Mouse (Mus musculus) heart, embryonic 11.5 days (tissue): ENCODE measurements around the gene Pnma3. TPM values are rescaled to one million over a fixed set of nuclear protein-coding genes. Genes with fewer than 3 reads are reported as not detected.

ENCODE experiments used
- ATAC-seq: fragments of 200-750 bp; cut with Nextera tagmentation; replicated peaks from 2 replicates; pipeline ENCODE4 v1.8.0; 2017; ENCODE audit warnings: moderate library complexity; ENCODE audit not compliant: insufficient number of reproducible peaks, low FRiP score, low TSS enrichment
- H3K27ac ChIP-seq: fragments of 300-500 bp; sonication (generic); 2 replicates; pipeline ENCODE4 v1.5.1; 2014; ENCODE audit warnings: mild to moderate bottlenecking, low read depth, low read length
- H3K27me3 ChIP-seq: fragments of 300-500 bp; sonication (generic); 2 replicates; pipeline ENCODE4 v1.6.1; 2014; ENCODE audit warnings: mild to moderate bottlenecking, low read length, mixed read lengths; ENCODE audit not compliant: control insufficient read depth, insufficient read depth
- H3K36me3 ChIP-seq: fragments of 300-500 bp; sonication (generic); 2 replicates; pipeline ENCODE4 v1.6.1; 2014; ENCODE audit warnings: mild to moderate bottlenecking, low read length, moderate library complexity, mixed read lengths; ENCODE audit not compliant: control insufficient read depth, insufficient read depth
- H3K4me1 ChIP-seq: fragments of 300-500 bp; sonication (generic); 2 replicates; pipeline ENCODE4 v1.6.1; 2014; ENCODE audit warnings: low read length; ENCODE audit not compliant: control insufficient read depth, insufficient read depth
- H3K4me2 ChIP-seq: fragments of 300-500 bp; sonication (generic); 2 replicates; pipeline ENCODE4 v1.6.1; 2014; ENCODE audit warnings: mild to moderate bottlenecking, moderate library complexity
- H3K4me3 ChIP-seq: fragments of 300-500 bp; sonication (generic); 2 replicates; pipeline ENCODE4 v1.5.1; 2014; ENCODE audit warnings: low read depth, low read length
- H3K9ac ChIP-seq: fragments of 300-500 bp; sonication (generic); 2 replicates; pipeline ENCODE4 v1.6.1; 2014; ENCODE audit warnings: mild to moderate bottlenecking, low read depth, low read length, moderate library complexity
- H3K9me3 ChIP-seq: fragments of 300-500 bp; sonication (generic); replicated peaks from 2 replicates; pipeline ENCODE4 v1.6.1; 2016; ENCODE audit warnings: low read length; ENCODE audit not compliant: control insufficient read depth
- WGBS: fragments of 180-500 bp; shearing (Covaris S2); extraction: QIAGEN DNeasy Blood & Tissue Kit; methylation state at CpG from one replicate; pipeline ENCODE4 v1.1.7; 2014; ENCODE audit not compliant: insufficient replicate concordance; 5-methylcytosine and 5-hydroxymethylcytosine counted together
- polyA plus RNA-seq: library from polyadenylated mRNA; unstranded; fragments of >200 nt; fragmentation: Nextera tagmentation; extraction: Ambion mirVana; gene quantifications from 2 replicates; pipeline ENCODE4 v1.2.1, GENCODE M21; 2014

Gene Pnma3
- 0.08 TPM in 1 of 2 replicates, not detected in the other for polyA plus RNA-seq

DNA sequence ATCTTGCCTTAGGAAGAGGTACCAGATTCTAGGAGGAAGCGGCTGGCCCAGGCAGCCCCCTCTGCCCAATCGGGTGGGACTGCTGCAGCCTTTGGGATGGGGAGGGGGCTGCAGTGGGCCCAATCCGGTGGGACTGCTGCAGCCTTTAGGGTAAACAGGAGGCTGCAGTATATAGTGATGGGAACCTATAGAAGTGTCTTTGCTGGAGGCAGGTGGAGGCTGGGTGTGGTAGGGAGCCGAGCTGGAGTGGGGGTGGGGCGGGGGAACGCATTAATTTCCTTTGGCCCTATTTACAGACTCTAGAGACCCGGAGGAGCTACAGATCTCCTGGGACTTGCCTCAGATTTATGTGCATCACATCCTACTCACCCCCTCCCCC lies at the start of gene Pnma3:
TSS of gene Pnma3 (plus strand) at position 373 of the 379 bp plus-strand sequence.
- no peak within 1 kb of the TSS for H3K9ac ChIP-seq
- no peaks in the 10 kb centered on the region for H3K9me3 ChIP-seq
- H3K4me1 ChIP-seq: 0 out of 2 replicates have a peak, but pooled peaks cover 2% of the 10 kb centered on the region
- no peak for ATAC-seq
- peak within 1 kb of the TSS; percentile 16; the same call in 1 of the 2 replicates for H3K4me3 ChIP-seq
- H3K27me3 ChIP-seq: peaks cover 7% of the 10 kb centered on the region; the same call in 1 of the 2 replicates
- peak within 1 kb of the TSS; percentile 56 for H3K4me2 ChIP-seq
- H3K36me3 ChIP-seq: no peaks in the 10 kb centered on the region
- WGBS: 39% methylated on average over 7 of the region's 7 CpGs
- no peak within 1 kb of the TSS for H3K27ac ChIP-seq

GRCm38 (mm10) chrX:73037003-73037402 lies 27.6 kb upstream of the Pnma3 start, which contains the start of gene Pnma5:
Gene Pnma5 (minus strand): TSS chrX:73037103.
- no peak for ATAC-seq
- Histone ChIP-seq H3K9ac (no peak within 1 kb of the TSS), H3K27me3 (no peaks in the 10 kb centered on the region), H3K27ac (no peak within 1 kb of the TSS), H3K4me1 (no peaks in the 10 kb centered on the region), H3K36me3 (no peaks in the 10 kb centered on the region), H3K4me2 (no peak within 1 kb of the TSS), H3K4me3 (no peak within 1 kb of the TSS), H3K9me3 (no peaks in the 10 kb centered on the region)
- WGBS: 74% methylated on average over 1 of the region's 1 CpGs

GRCm38 (mm10) chrX:73038831-73039230 lies 25.8 kb upstream of the Pnma3 start:
- Histone ChIP-seq H3K9ac (no peak overlapping the region), H3K36me3 (no peaks in the 10 kb centered on the region), H3K4me2 (no peak overlapping the region), H3K27ac (no peak overlapping the region), H3K4me3 (no peak overlapping the region), H3K4me1 (no peaks in the 10 kb centered on the region), H3K27me3 (no peaks in the 10 kb centered on the region), H3K9me3 (no peaks in the 10 kb centered on the region)
- WGBS: 68% methylated on average over 8 of the region's 8 CpGs
- no peak for ATAC-seq

GRCm38 (mm10) chrX:73039666-73040065 lies 24.9 kb upstream of the Pnma3 start:
- no peak for ATAC-seq
- Histone ChIP-seq H3K9ac (no peak overlapping the region), H3K27me3 (no peaks in the 10 kb centered on the region), H3K27ac (no peak overlapping the region), H3K4me3 (no peak overlapping the region), H3K9me3 (no peaks in the 10 kb centered on the region), H3K4me2 (no peak overlapping the region), H3K36me3 (no peaks in the 10 kb centered on the region), H3K4me1 (no peaks in the 10 kb centered on the region)
- 72% methylated on average over 12 of the region's 12 CpGs for WGBS

GRCm38 (mm10) chrX:73053860-73054563 lies 10.6 kb upstream of the Pnma3 start:
- no peaks in the 10 kb centered on the region for H3K9me3 ChIP-seq
- no peaks in the 10 kb centered on the region for H3K4me1 ChIP-seq
- H3K4me2 ChIP-seq: peak overlapping the region; percentile 14; the same call in 1 of the 2 replicates
- no peak overlapping the region for H3K27ac ChIP-seq
- H3K27me3 ChIP-seq: no peaks in the 10 kb centered on the region
- ATAC-seq: peak; percentile 55; the same call in 1 of the 2 replicates
- no peak overlapping the region for H3K9ac ChIP-seq
- H3K36me3 ChIP-seq: no peaks in the 10 kb centered on the region
- WGBS: 23% methylated on average over 14 of the region's 14 CpGs
- H3K4me3 ChIP-seq: no peak overlapping the region

GRCm38 (mm10) chrX:73061528-73061927 lies 3.1 kb upstream of the Pnma3 start:
- Histone ChIP-seq H3K4me2 (no peak overlapping the region), H3K27me3 (peaks cover 7% of the 10 kb centered on the region; the same call in 1 of the 2 replicates), H3K27ac (no peak overlapping the region), H3K4me1 (0 out of 2 replicates have a peak, but pooled peaks cover 2% of the 10 kb centered on the region), H3K9ac (no peak overlapping the region), H3K9me3 (no peaks in the 10 kb centered on the region), H3K4me3 (no peak overlapping the region), H3K36me3 (no peaks in the 10 kb centered on the region)
- ATAC-seq: no peak
- 75% methylated on average over 1 of the region's 1 CpGs for WGBS

GRCm38 (mm10) chrX:73062323-73062722 lies 2.3 kb upstream of the Pnma3 start:
- ATAC-seq: no peak
- Histone ChIP-seq H3K36me3 (no peaks in the 10 kb centered on the region), H3K4me1 (0 out of 2 replicates have a peak, but pooled peaks cover 2% of the 10 kb centered on the region), H3K4me3 (no peak overlapping the region), H3K4me2 (no peak overlapping the region), H3K9me3 (no peaks in the 10 kb centered on the region), H3K9ac (no peak overlapping the region), H3K27me3 (peaks cover 7% of the 10 kb centered on the region; the same call in 1 of the 2 replicates), H3K27ac (no peak overlapping the region)
- WGBS: 39% methylated on average over 5 of the region's 5 CpGs

DNA sequence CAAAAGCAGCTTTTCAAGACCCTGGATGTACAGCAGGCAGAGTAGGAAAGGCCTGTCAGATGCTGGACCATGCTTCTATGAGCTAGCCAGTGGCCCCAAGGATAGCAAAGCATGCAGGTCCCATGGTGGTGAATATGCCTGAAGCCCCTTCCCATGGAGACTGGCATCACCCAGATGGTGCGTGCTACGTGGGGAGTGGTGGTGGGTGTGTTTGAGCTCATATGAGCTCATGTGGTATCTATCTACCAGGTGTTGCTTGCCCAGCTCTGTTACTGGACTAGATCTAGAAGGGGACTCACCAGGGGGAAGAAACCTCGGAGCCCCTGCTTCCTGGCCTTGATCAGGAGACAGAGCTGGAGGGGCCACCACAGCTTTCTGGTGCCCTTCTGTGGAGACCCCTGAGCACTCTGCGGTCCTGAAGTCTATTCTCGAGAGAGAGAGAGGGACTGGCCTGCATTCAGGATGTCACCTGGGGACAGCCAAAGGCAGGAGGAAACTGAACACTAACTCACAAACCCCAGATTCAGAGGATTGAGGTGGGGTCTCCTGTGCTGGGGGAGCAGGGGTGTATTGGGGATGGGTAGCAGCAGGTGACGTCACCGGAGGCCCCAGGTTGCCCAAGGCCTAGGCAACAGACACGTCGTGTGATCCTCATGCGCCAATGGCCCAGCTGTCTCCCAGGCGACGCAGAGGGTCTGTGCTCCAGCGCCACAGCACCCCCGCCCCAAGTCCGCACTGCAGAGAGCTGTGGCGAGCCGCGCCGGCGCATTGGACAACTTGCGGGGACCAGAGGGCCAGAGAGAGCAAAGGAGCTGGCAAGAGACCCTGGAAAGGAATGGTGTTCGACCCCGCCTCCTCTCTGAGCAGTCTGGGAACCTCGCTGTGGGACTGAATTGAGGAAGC lies 824 bp upstream of the Pnma3 start:
- no peak overlapping the region for H3K9ac ChIP-seq
- H3K36me3 ChIP-seq: no peaks in the 10 kb centered on the region
- H3K27ac ChIP-seq: no peak overlapping the region
- ATAC-seq: no peak
- 36% methylated on average over 24 of the region's 24 CpGs for WGBS
- 0 out of 2 replicates have a peak, but pooled peaks cover 2% of the 10 kb centered on the region for H3K4me1 ChIP-seq
- no peaks in the 10 kb centered on the region for H3K9me3 ChIP-seq
- H3K4me3 ChIP-seq: peak overlapping the region; percentile 16; the same call in 1 of the 2 replicates
- H3K27me3 ChIP-seq: peaks cover 7% of the 10 kb centered on the region; the same call in 1 of the 2 replicates
- peak overlapping the region; percentile 56 for H3K4me2 ChIP-seq
